Mouse (Mus musculus) midbrain, postnatal 0 days (tissue): Measurements from ENCODE around the gene Gm11564. TPM values are rescaled to one million over a fixed set of nuclear protein-coding genes. Genes with fewer than 3 reads are reported as not detected.
"Not testable (repeated sequence)": the region's sequence is repeated elsewhere in the genome, so short reads cannot be mapped to it uniquely, and the experiment has no call there.

Source experiments
- ATAC-seq: fragments of 200-750 bp; cut with Nextera tagmentation; 2 replicates; pipeline ENCODE4 v1.8.0; 2017; ENCODE audit warnings: moderate number of reproducible peaks, mild to moderate bottlenecking, moderate TSS enrichment, moderate library complexity; ENCODE audit not compliant: low FRiP score
- DNase-seq: peaks from one replicate; pipeline ENCODE4 v3.0.0-alpha.2; 2015; ENCODE audit warnings: low spot score
- H3K27ac ChIP-seq: fragments of 300-500 bp; sonication (generic); 2 replicates; pipeline ENCODE4 v1.5.1; 2014; ENCODE audit warnings: low read depth, mild to moderate bottlenecking, low read length, mixed read lengths
- H3K27me3 ChIP-seq: fragments of 300-500 bp; sonication (generic); 2 replicates; pipeline ENCODE4 v1.6.1; 2014; ENCODE audit warnings: low read length, control low read depth, mixed read lengths; ENCODE audit not compliant: insufficient read depth
- H3K36me3 ChIP-seq: fragments of 300-500 bp; sonication (generic); 2 replicates; pipeline ENCODE4 v1.6.1; 2014; ENCODE audit warnings: low read length, control low read depth, mixed read lengths; ENCODE audit not compliant: insufficient read depth
- H3K4me1 ChIP-seq: fragments of 300-500 bp; sonication (generic); 2 replicates; pipeline ENCODE4 v1.6.1; 2014; ENCODE audit warnings: mild to moderate bottlenecking, control low read depth, antibody characterized with exemption, low read length, mixed read lengths; ENCODE audit not compliant: insufficient read depth
- H3K4me2 ChIP-seq: fragments of 300-500 bp; sonication (generic); 2 replicates; pipeline ENCODE4 v1.6.1; 2014; ENCODE audit warnings: low read depth, mild to moderate bottlenecking, low read length, mixed read lengths; ENCODE audit not compliant: poor library complexity, severe bottlenecking
- H3K4me3 ChIP-seq: fragments of 300-500 bp; sonication (generic); 2 replicates; pipeline ENCODE4 v1.5.1; 2014; ENCODE audit warnings: low read depth, mild to moderate bottlenecking, low read length, moderate library complexity
- H3K9ac ChIP-seq: fragments of 300-500 bp; sonication (generic); replicated peaks from 2 replicates; pipeline ENCODE4 v1.6.1; 2014; ENCODE audit warnings: mild to moderate bottlenecking, low read length, moderate library complexity, mixed read lengths; ENCODE audit not compliant: poor library complexity, severe bottlenecking
- H3K9me3 ChIP-seq: fragments of 300-500 bp; sonication (generic); 2 replicates; pipeline ENCODE4 v1.6.1; 2016; ENCODE audit warnings: low read length, control low read depth
- CTCF ChIP-seq: IDR thresholded peaks from 2 replicates; pipeline ENCODE4 v1.5.1; 2016; ENCODE audit warnings: antibody characterized with exemption, mild to moderate bottlenecking
- WGBS: fragments of 180-500 bp; shearing (Covaris S2); extraction: QIAGEN DNeasy Blood & Tissue Kit; methylation state at CpG from one replicate; pipeline ENCODE4 v1.1.7; 2014; 5-methylcytosine and 5-hydroxymethylcytosine counted together
- polyA plus RNA-seq: library from polyadenylated mRNA; unstranded; fragments of >200 nt; fragmentation: Nextera tagmentation; extraction: Ambion mirVana; gene quantifications from 2 replicates; pipeline ENCODE4 v1.2.1, GENCODE M21; 2015
- total RNA-seq: library from RNA; depleted of rRNA; stranded (reverse); fragments of >200 nt; gene quantifications from 2 replicates; pipeline ENCODE4 v1.2.3, GENCODE M21; 2014; rRNA removed

Gm11564 gene
- total and polyA plus RNA-seq, 2 experiments from 2014 or later, result not detected

- no peak for DNase-seq
- no peak for TF ChIP-seq CTCF
- H3K9ac ChIP-seq, result no peak within 1 kb of the TSS
- 83% methylated on average over 2 of the region's 2 CpGs for WGBS
- H3K4me2 ChIP-seq, result no peak within 1 kb of the TSS
- H3K36me3 ChIP-seq, result no peaks in the 10 kb centered on the region
- H3K27ac ChIP-seq, result no peak within 1 kb of the TSS
- H3K9me3 ChIP-seq, result no peaks in the 10 kb centered on the region
- H3K27me3 ChIP-seq, result no peaks in the 10 kb centered on the region
- H3K4me1 ChIP-seq, result no peaks in the 10 kb centered on the region
- no peak for ATAC-seq
- H3K4me3 ChIP-seq, result no peak within 1 kb of the TSS
These were observed 22.1 kb downstream of the Gm11564 start, which contains the start of gene Gm11596 for GRCm38 (mm10) chr11:99793367-99793766. Gene Gm11596, minus strand, starts transcription at chr11:99793467.

- H3K27ac ChIP-seq, DNase-seq, H3K9ac ChIP-seq, H3K4me1 ChIP-seq, ATAC-seq, H3K4me2 ChIP-seq, H3K36me3 ChIP-seq, H3K4me3 ChIP-seq, H3K9me3 ChIP-seq, H3K27me3 ChIP-seq: not testable (repeated sequence)
These were observed 30.6 kb downstream of the Gm11564 start, which contains the start of gene Krtap4-9 for GRCm38 (mm10) chr11:99784900-99785299. Gene Krtap4-9, plus strand, starts transcription at chr11:99785200.

GRCm38 (mm10) chr11:99780604-99781003, 34.9 kb downstream of the Gm11564 start, which contains the start of gene Krtap4-8:
Gene Krtap4-8, minus strand, starts transcription at chr11:99780704.
- Histone ChIP-seq H3K27me3 (no peaks in the 10 kb centered on the region), H3K4me1 (no peaks in the 10 kb centered on the region), H3K9ac (no peak within 1 kb of the TSS), H3K36me3 (no peaks in the 10 kb centered on the region), H3K4me2 (no peak within 1 kb of the TSS), H3K27ac (no peak within 1 kb of the TSS), H3K4me3 (no peak within 1 kb of the TSS), H3K9me3 (no peaks in the 10 kb centered on the region)
- TF ChIP-seq CTCF, result no peak
- 93% methylated on average over 2 of the region's 2 CpGs for WGBS
- no peak for ATAC-seq
- DNase-seq, result no peak

- ATAC-seq (no peak), DNase-seq (no peak)
- no peak overlapping the region for H3K4me3 ChIP-seq
- no peaks in the 10 kb centered on the region for H3K27me3 ChIP-seq
- no peaks in the 10 kb centered on the region for H3K9me3 ChIP-seq
- no peaks in the 10 kb centered on the region for H3K4me1 ChIP-seq
- no peak for TF ChIP-seq CTCF
- no peak overlapping the region for H3K27ac ChIP-seq
- H3K36me3 ChIP-seq, result no peaks in the 10 kb centered on the region
- H3K9ac ChIP-seq, result no peak overlapping the region
- no peak overlapping the region for H3K4me2 ChIP-seq
- WGBS, result 63% methylated on average over 7 of the region's 7 CpGs
These were observed 37.1 kb downstream of the Gm11564 start for GRCm38 (mm10) chr11:99778401-99778800.

GRCm38 (mm10) chr11:99772813-99773212, 42.7 kb downstream of the Gm11564 start, which contains the start of gene Gm11595:
Gene Gm11595, minus strand, starts transcription at chr11:99772913.
- not testable (repeated sequence) for H3K9ac ChIP-seq, H3K27me3 ChIP-seq, H3K27ac ChIP-seq, ATAC-seq, H3K9me3 ChIP-seq, DNase-seq, H3K36me3 ChIP-seq, H3K4me1 ChIP-seq, H3K4me2 ChIP-seq, H3K4me3 ChIP-seq

- no peaks in the 10 kb centered on the region for H3K9me3 ChIP-seq
- no peaks in the 10 kb centered on the region for H3K4me1 ChIP-seq
- no peak overlapping the region for H3K4me3 ChIP-seq
- no peak overlapping the region for H3K4me2 ChIP-seq
- no peak overlapping the region for H3K9ac ChIP-seq
- ATAC-seq, result no peak
- no peaks in the 10 kb centered on the region for H3K27me3 ChIP-seq
- WGBS, result 83% methylated on average over 2 of the region's 2 CpGs
- no peak for TF ChIP-seq CTCF
- DNase-seq, result no peak
- H3K36me3 ChIP-seq, result no peaks in the 10 kb centered on the region
- no peak overlapping the region for H3K27ac ChIP-seq
These were observed 47.1 kb downstream of the Gm11564 start for GRCm38 (mm10) chr11:99768410-99768809.

Other genes with a start within 250 kb of the Gm11564 start
Only the 30 nearest of the 41 such genes appear.
- not detected in 2 replicates for gene Gm11562, start 195.2 kb downstream of the Gm11564 start, total RNA-seq
- not detected in 2 replicates for gene Gm11562, start 195.2 kb downstream of the Gm11564 start, polyA plus RNA-seq
- not detected in 2 replicates for gene Krtap4-1, start 187.4 kb downstream of the Gm11564 start, total RNA-seq
- gene Krtap4-1, start 187.4 kb downstream of the Gm11564 start, polyA plus RNA-seq, result not detected in 2 replicates
- not detected in 2 replicates for gene Krtap4-2, start 180.6 kb downstream of the Gm11564 start, total RNA-seq
- not detected in 2 replicates for gene Krtap4-2, start 180.6 kb downstream of the Gm11564 start, polyA plus RNA-seq
- not detected in 2 replicates for gene Krtap4-7, start 171.6 kb downstream of the Gm11564 start, total RNA-seq
- not detected in 2 replicates for gene Krtap4-7, start 171.6 kb downstream of the Gm11564 start, polyA plus RNA-seq
- gene Gm11555, start 165.4 kb downstream of the Gm11564 start, total RNA-seq, result not detected in 2 replicates
- not detected in 2 replicates for gene Gm11555, start 165.4 kb downstream of the Gm11564 start, polyA plus RNA-seq
- gene Gm11563, start 156.7 kb downstream of the Gm11564 start, total RNA-seq, result not detected in 2 replicates
- not detected in 2 replicates for gene Gm11563, start 156.7 kb downstream of the Gm11564 start, polyA plus RNA-seq
- not detected in 2 replicates for gene Krtap4-6, start 149.7 kb downstream of the Gm11564 start, total RNA-seq
- gene Krtap4-6, start 149.7 kb downstream of the Gm11564 start, polyA plus RNA-seq, result not detected in 2 replicates
- not detected in 2 replicates for gene Gm14190, start 124.9 kb downstream of the Gm11564 start, total RNA-seq
- not detected in 2 replicates for gene Gm14190, start 124.9 kb downstream of the Gm11564 start, polyA plus RNA-seq
- gene Gm14180, start 81.4 kb downstream of the Gm11564 start, total RNA-seq, result not detected in 2 replicates
- gene Gm14180, start 81.4 kb downstream of the Gm11564 start, polyA plus RNA-seq, result not detected in 2 replicates
- not detected in 2 replicates for gene Gm11595, start 42.8 kb downstream of the Gm11564 start, total RNA-seq
- gene Gm11595, start 42.8 kb downstream of the Gm11564 start, polyA plus RNA-seq, result not detected in 2 replicates
- not detected in 2 replicates for gene Krtap4-8, start 35.0 kb downstream of the Gm11564 start, total RNA-seq
- not detected in 2 replicates for gene Krtap4-8, start 35.0 kb downstream of the Gm11564 start, polyA plus RNA-seq
- gene Krtap4-9, start 30.5 kb downstream of the Gm11564 start, total RNA-seq, result not detected in 2 replicates
- gene Krtap4-9, start 30.5 kb downstream of the Gm11564 start, polyA plus RNA-seq, result not detected in 2 replicates
- gene Gm11596, start 22.2 kb downstream of the Gm11564 start, total RNA-seq, result not detected in 2 replicates
- gene Gm11596, start 22.2 kb downstream of the Gm11564 start, polyA plus RNA-seq, result not detected in 2 replicates
- not detected in 2 replicates for gene Gm11569, start 16.7 kb downstream of the Gm11564 start, total RNA-seq
- not detected in 2 replicates for gene Gm11569, start 16.7 kb downstream of the Gm11564 start, polyA plus RNA-seq
- not detected in 2 replicates for gene Gm11554, start 11.2 kb downstream of the Gm11564 start, total RNA-seq
- not detected in 2 replicates for gene Gm11554, start 11.2 kb downstream of the Gm11564 start, polyA plus RNA-seq
- not detected in 2 replicates for gene Krtap4-13, start 5.8 kb downstream of the Gm11564 start, total RNA-seq
- not detected in 2 replicates for gene Krtap4-13, start 5.8 kb downstream of the Gm11564 start, polyA plus RNA-seq
- gene 2300003K06Rik, start 22.4 kb upstream of the Gm11564 start, total RNA-seq, result not detected in 2 replicates
- gene 2300003K06Rik, start 22.4 kb upstream of the Gm11564 start, polyA plus RNA-seq, result not detected in 2 replicates
- not detected in 2 replicates for gene Krtap4-16, start 35.9 kb upstream of the Gm11564 start, total RNA-seq
- gene Krtap4-16, start 35.9 kb upstream of the Gm11564 start, polyA plus RNA-seq, result not detected in 2 replicates
- gene Gm11568, start 42.3 kb upstream of the Gm11564 start, total RNA-seq, result not detected in 2 replicates
- not detected in 2 replicates for gene Gm11568, start 42.3 kb upstream of the Gm11564 start, polyA plus RNA-seq
- not detected in 2 replicates for gene Gm11559, start 48.8 kb upstream of the Gm11564 start, total RNA-seq
- gene Gm11559, start 48.8 kb upstream of the Gm11564 start, polyA plus RNA-seq, result not detected in 2 replicates
- gene Krtap9-1, start 57.7 kb upstream of the Gm11564 start, total RNA-seq, result not detected in 2 replicates
- not detected in 2 replicates for gene Krtap9-1, start 57.7 kb upstream of the Gm11564 start, polyA plus RNA-seq
- not detected in 2 replicates for gene Gm11567, start 63.5 kb upstream of the Gm11564 start, total RNA-seq
- gene Gm11567, start 63.5 kb upstream of the Gm11564 start, polyA plus RNA-seq, result not detected in 2 replicates
- gene Krtap31-1, start 92.3 kb upstream of the Gm11564 start, total RNA-seq, result not detected in 2 replicates
- not detected in 2 replicates for gene Krtap31-1, start 92.3 kb upstream of the Gm11564 start, polyA plus RNA-seq
- not detected in 2 replicates for gene Gm11565, start 99.1 kb upstream of the Gm11564 start, total RNA-seq
- not detected in 2 replicates for gene Gm11565, start 99.1 kb upstream of the Gm11564 start, polyA plus RNA-seq
- gene Krtap31-2, start 120.6 kb upstream of the Gm11564 start, total RNA-seq, result not detected in 2 replicates
- not detected in 2 replicates for gene Krtap31-2, start 120.6 kb upstream of the Gm11564 start, polyA plus RNA-seq
- not detected in 2 replicates for gene Krtap9-5, start 132.8 kb upstream of the Gm11564 start, total RNA-seq
- gene Krtap9-5, start 132.8 kb upstream of the Gm11564 start, polyA plus RNA-seq, result not detected in 2 replicates
- not detected in 2 replicates for gene Krtap29-1, start 163.4 kb upstream of the Gm11564 start, total RNA-seq
- not detected in 2 replicates for gene Krtap29-1, start 163.4 kb upstream of the Gm11564 start, polyA plus RNA-seq
- not detected in 2 replicates for gene Krtap16-1, start 170.9 kb upstream of the Gm11564 start, total RNA-seq
- not detected in 2 replicates for gene Krtap16-1, start 170.9 kb upstream of the Gm11564 start, polyA plus RNA-seq
- 0.22 and 1.4 TPM in 2 replicates for gene Krtap17-1, start 178.3 kb upstream of the Gm11564 start, total RNA-seq
- gene Krtap17-1, start 178.3 kb upstream of the Gm11564 start, polyA plus RNA-seq, result 1.7 TPM in 2 replicates
- not detected in 2 replicates for gene Krt33a, start 200.5 kb upstream of the Gm11564 start, total RNA-seq
- gene Krt33a, start 200.5 kb upstream of the Gm11564 start, polyA plus RNA-seq, result not detected in 2 replicates